Mouse (Mus musculus) liver, embryonic 18 days (tissue): Measurements from ENCODE around the gene Fbxo10. TPM values are rescaled to one million over a fixed set of nuclear protein-coding genes. Genes with fewer than 3 reads are reported as not detected.

Experiments used
- polyA plus RNA-seq: library from polyadenylated mRNA; depleted of rRNA; stranded (reverse); fragments of >200 nt; gene quantifications from 2 replicates; pipeline ENCODE4 v1.2.3, GENCODE M21; 2012; rRNA removed

Fbxo10 gene
- 3.0 and 3.9 TPM in 2 replicates for polyA plus RNA-seq

GRCm38 (mm10) chr4:45084021-45084894 is at the start of gene Fbxo10:
TSS of gene Fbxo10 (minus strand) at chr4:45084604.

DNA sequence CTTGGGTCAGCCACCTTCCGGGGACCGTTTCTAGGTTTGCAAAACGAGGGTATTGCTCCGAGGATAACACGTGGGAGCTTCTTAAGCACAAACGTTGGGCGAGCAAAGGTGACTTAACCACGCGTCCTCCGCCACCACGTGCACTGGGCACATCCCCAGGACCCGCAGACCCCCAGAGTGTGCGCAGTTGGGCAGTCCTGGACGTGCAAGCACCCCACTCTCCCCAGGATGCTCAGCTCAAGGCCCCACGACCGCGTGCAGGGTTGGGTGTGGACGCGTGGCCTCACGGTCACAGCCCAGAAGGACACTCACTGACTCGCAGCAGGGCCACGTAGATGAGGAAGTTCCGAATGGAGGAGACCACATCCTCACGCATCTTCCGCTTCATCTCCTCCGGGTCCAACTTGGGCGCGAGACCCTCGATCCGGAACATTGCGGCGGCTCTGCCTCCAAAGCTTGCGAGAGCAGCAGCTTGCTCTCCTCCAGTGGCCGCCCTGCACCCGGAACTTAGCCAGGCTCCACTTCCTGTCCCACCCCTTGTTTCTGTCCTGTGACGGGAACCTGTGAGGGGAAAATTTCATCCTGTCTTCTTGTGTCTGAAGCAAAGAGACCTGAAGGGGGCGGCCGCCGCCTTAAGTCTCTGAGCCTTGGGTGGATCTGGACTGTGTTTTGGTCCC is 23.3 kb upstream of the Fbxo10 start, which contains the start of gene Tomm5:
Tomm5 (minus strand) TSS at position 514 of the 677 bp plus-strand sequence.

GRCm38 (mm10) chr4:45018452-45018980 is 65.9 kb downstream of the Fbxo10 start, which contains the start of gene Polr1e:
TSS of gene Polr1e (plus strand) at chr4:45018583.

GRCm38 (mm10) chr4:45012105-45012975 is 72.1 kb downstream of the Fbxo10 start, which contains the start of gene Zbtb5:
TSS of gene Zbtb5 (minus strand) at chr4:45012412.

Other genes starting within 250 kb of the Fbxo10 start
- gene Grhpr, start 103.2 kb downstream of the Fbxo10 start, polyA plus RNA-seq = 231 and 248 TPM in 2 replicates
- 3.9 and 4.0 TPM in 2 replicates for gene Zbtb5, start 72.2 kb downstream of the Fbxo10 start, polyA plus RNA-seq
- gene Polr1e, start 66.0 kb downstream of the Fbxo10 start, polyA plus RNA-seq = 5.0 and 5.2 TPM in 2 replicates
- gene Tomm5, start 23.5 kb upstream of the Fbxo10 start, polyA plus RNA-seq = 99.6 and 109 TPM in 2 replicates
- 0.06 and 0.07 TPM in 2 replicates for gene Frmpd1, start 100.3 kb upstream of the Fbxo10 start, polyA plus RNA-seq
- gene Trmt10b, start 212.5 kb upstream of the Fbxo10 start, polyA plus RNA-seq = 2.5 and 2.8 TPM in 2 replicates